Mouse (Mus musculus) left cerebral cortex, postnatal 4 days (tissue): ENCODE results near the gene Rims4. TPM values are rescaled to one million over a fixed set of nuclear protein-coding genes. Genes with fewer than 3 reads are reported as not detected.
A peak's percentile ranks its signal among the peaks of the same experiment; 100 is the strongest.

Experiments used
- DNase-seq: peaks from one replicate; pipeline ENCODE4 v3.0.0-alpha.2; 2022
- intact Hi-C: fragments of 180-260 bp; cut with DNase I; formaldehyde crosslinking; loops from one replicate; pipeline ENCODE4 v1.15.1; 2025
- total RNA-seq, 2 experiments: library from RNA; stranded (reverse); gene quantifications; 2 replicates each; pipeline ENCODE4 v1.2.3; 2021

Rims4 gene
- 10 to 100 TPM; 69.5 to 72.9 TPM for total RNA-seq

- DNase-seq, result peak; percentile 55
- intact Hi-C loops, result no loop called here
Measured at GRCm38 (mm10) chr2:163918317-163919258, at the start of gene Rims4. Rims4 (minus strand) TSS chr2:163918683.

GRCm38 (mm10) chr2:163965706-163966105 is 47.2 kb upstream of the Rims4 start:
- DNase-seq, result no peak
- intact Hi-C loops, result loop anchor here (5.0 kb wide), 1 partner anchor 108 kb away; no protein-coding TSS in a partner anchor

- intact Hi-C loops, result loop anchor here (5.0 kb wide), 1 partner anchor 108 kb away; no protein-coding TSS in a partner anchor
- peak; percentile 68 for DNase-seq
Measured at GRCm38 (mm10) chr2:163964606-163965560, 46.4 kb upstream of the Rims4 start.

GRCm38 (mm10) chr2:163953622-163954310 is 35.3 kb upstream of the Rims4 start:
- DNase-seq, result no peak
- intact Hi-C loops, result loop anchor here (5.0 kb wide), 1 partner anchor 96 kb away; no protein-coding TSS in a partner anchor

- peak; percentile 73 for DNase-seq
- intact Hi-C loops, result loop anchor here (1.0 to 5.0 kb wide), 2 partner anchors 8 to 94 kb away; no protein-coding TSS in a partner anchor
Measured at GRCm38 (mm10) chr2:163951770-163952169, 33.3 kb upstream of the Rims4 start.

- intact Hi-C loops, result no loop called here
- DNase-seq, result no peak
Measured at GRCm38 (mm10) chr2:163947976-163948375, 29.5 kb upstream of the Rims4 start.

GRCm38 (mm10) chr2:163946221-163946620 is 27.7 kb upstream of the Rims4 start:
- DNase-seq, result no peak
- intact Hi-C loops, result no loop called here

- no peak for DNase-seq
- intact Hi-C loops, result no loop called here
Measured at GRCm38 (mm10) chr2:163944511-163944910, 26.0 kb upstream of the Rims4 start.

GRCm38 (mm10) chr2:163943056-163943455 is 24.6 kb upstream of the Rims4 start:
- peak; percentile 56 for DNase-seq
- intact Hi-C loops, result loop anchor here (1.0 kb wide), 1 partner anchor 8 kb away; no protein-coding TSS in a partner anchor

- peak; percentile 65 for DNase-seq
- intact Hi-C loops, result no loop called here
Measured at GRCm38 (mm10) chr2:163939522-163939921, 21.0 kb upstream of the Rims4 start.

GRCm38 (mm10) chr2:163932151-163932550 is 13.7 kb upstream of the Rims4 start:
- DNase-seq, result no peak
- intact Hi-C loops, result no loop called here

- intact Hi-C loops, result no loop called here
- no peak for DNase-seq
Measured at GRCm38 (mm10) chr2:163928464-163929200, 10.1 kb upstream of the Rims4 start.

- DNase-seq, result no peak
Measured at GRCm38 (mm10) chr2:163925044-163925443, 6.6 kb upstream of the Rims4 start.

GRCm38 (mm10) chr2:163924531-163924930 is 6.0 kb upstream of the Rims4 start:
- DNase-seq, result no peak
- intact Hi-C loops, result no loop called here

More at GRCm38 (mm10) chr2:163925044-163925443, 6.6 kb upstream of the Rims4 start:
- intact Hi-C loops, result no loop called here

- intact Hi-C loops, result no loop called here
- DNase-seq, result peak; percentile 25
Measured at GRCm38 (mm10) chr2:163923113-163923512, 4.6 kb upstream of the Rims4 start.

- DNase-seq, result no peak
- intact Hi-C loops, result no loop called here
Measured at GRCm38 (mm10) chr2:163919581-163919980, 1.1 kb upstream of the Rims4 start.

- intact Hi-C loops, result no loop called here
Measured at GRCm38 (mm10) chr2:163916703-163917102, 1.8 kb downstream of the Rims4 start.

GRCm38 (mm10) chr2:163915294-163915791 is 3.1 kb downstream of the Rims4 start:
- intact Hi-C loops, result no loop called here
- no peak for DNase-seq

More at GRCm38 (mm10) chr2:163916703-163917102, 1.8 kb downstream of the Rims4 start:
- no peak for DNase-seq

GRCm38 (mm10) chr2:163914107-163914506 is 4.4 kb downstream of the Rims4 start:
- intact Hi-C loops, result no loop called here
- DNase-seq, result peak; percentile 69
